Mouse (Mus musculus) heart, embryonic 16.5 days (tissue): Measurements from ENCODE around the gene Rai1. TPM values are rescaled to one million over a fixed set of nuclear protein-coding genes. Genes with fewer than 3 reads are reported as not detected.

Experiments used
- ATAC-seq: fragments of 200-750 bp; cut with Nextera tagmentation; replicated peaks from 2 replicates; pipeline ENCODE4 v1.8.0; 2017; ENCODE audit warnings: moderate number of reproducible peaks; ENCODE audit not compliant: insufficient read depth, low FRiP score; ENCODE audit errors: extremely low read depth
- H3K27ac ChIP-seq: fragments of 300-500 bp; sonication (generic); 2 replicates; pipeline ENCODE4 v1.5.1; 2014; ENCODE audit warnings: mild to moderate bottlenecking, low read length, control low read depth, moderate library complexity
- H3K27me3 ChIP-seq: fragments of 300-500 bp; sonication (generic); 2 replicates; pipeline ENCODE4 v1.6.1; 2014; ENCODE audit warnings: low read length, mixed read lengths; ENCODE audit not compliant: control insufficient read depth, insufficient read depth
- H3K36me3 ChIP-seq: fragments of 300-500 bp; sonication (generic); 2 replicates; pipeline ENCODE4 v1.6.1; 2014; ENCODE audit not compliant: control insufficient read depth, insufficient read depth
- H3K4me1 ChIP-seq: fragments of 300-500 bp; sonication (generic); 2 replicates; pipeline ENCODE4 v1.6.1; 2014; ENCODE audit warnings: low read length, mixed read lengths; ENCODE audit not compliant: control insufficient read depth, insufficient read depth
- H3K4me2 ChIP-seq: fragments of 300-500 bp; sonication (generic); 2 replicates; pipeline ENCODE4 v1.6.1; 2014; ENCODE audit warnings: low read depth, mild to moderate bottlenecking, control low read depth, low read length
- H3K4me3 ChIP-seq: fragments of 300-500 bp; sonication (generic); 2 replicates; pipeline ENCODE4 v1.5.1; 2014; ENCODE audit warnings: mild to moderate bottlenecking, control low read depth, low read length
- H3K9ac ChIP-seq: fragments of 300-500 bp; sonication (generic); 2 replicates; pipeline ENCODE4 v1.6.1; 2014; ENCODE audit warnings: low read length, control low read depth
- H3K9me3 ChIP-seq: fragments of 300-500 bp; sonication (generic); replicated peaks from 2 replicates; pipeline ENCODE4 v1.6.1; 2016; ENCODE audit warnings: low read length; ENCODE audit not compliant: control insufficient read depth
- WGBS: fragments of 180-500 bp; shearing (Covaris S2); extraction: QIAGEN DNeasy Blood & Tissue Kit; methylation state at CpG from one replicate; pipeline ENCODE4 v1.1.7; 2014; 5-methylcytosine and 5-hydroxymethylcytosine counted together
- polyA plus RNA-seq: library from polyadenylated mRNA; unstranded; fragments of >200 nt; fragmentation: Nextera tagmentation; extraction: Ambion mirVana; gene quantifications from 2 replicates; pipeline ENCODE4 v1.2.1, GENCODE M21; 2015

The Rai1 gene
- polyA plus RNA-seq, 1 experiment from 2014 or later, result 15.7 TPM

DNA sequence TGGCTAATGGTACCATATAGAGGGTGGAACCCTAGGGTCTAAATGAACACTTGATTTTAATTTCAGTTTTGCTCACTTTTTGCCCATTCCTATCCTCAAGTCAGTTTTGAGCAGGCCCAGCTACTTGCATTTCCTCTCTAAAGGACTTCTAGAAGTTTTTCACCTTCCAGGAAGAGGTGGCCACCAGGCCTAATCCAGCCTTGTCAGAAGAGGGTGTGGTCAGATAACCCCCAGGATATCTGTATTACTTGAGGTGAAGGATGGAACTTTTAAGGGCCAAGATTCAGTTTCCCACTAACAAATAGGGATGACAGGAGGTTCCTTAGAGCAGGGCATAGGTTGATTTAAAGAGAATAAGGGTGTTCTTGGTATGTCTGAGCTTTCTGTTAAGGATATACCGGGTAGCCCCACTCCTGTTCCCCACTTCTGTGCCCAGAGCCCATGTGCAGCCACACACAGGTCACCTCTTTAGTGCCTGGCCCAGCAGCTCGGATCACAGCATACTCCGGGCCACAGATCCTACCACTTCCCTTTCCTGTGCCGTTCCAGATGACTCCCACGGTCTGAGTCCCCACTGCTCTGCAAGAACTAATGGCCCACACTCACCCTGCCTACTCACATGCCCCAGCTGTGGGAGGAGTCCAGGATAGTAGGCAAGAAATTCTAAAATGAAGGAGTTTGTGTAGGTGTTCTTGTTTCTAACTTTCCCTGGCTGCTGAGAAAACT lies 14.0 kb upstream of the Rai1 start:
- H3K27me3 ChIP-seq, result no peaks in the 10 kb centered on the region
- H3K27ac ChIP-seq, result no peak overlapping the region
- WGBS, result 58% methylated on average over 5 of the region's 5 CpGs
- no peaks in the 10 kb centered on the region for H3K36me3 ChIP-seq
- H3K4me1 ChIP-seq, result peaks cover 27% of the 10 kb centered on the region
- no peak overlapping the region for H3K9ac ChIP-seq
- no peaks in the 10 kb centered on the region for H3K9me3 ChIP-seq
- H3K4me2 ChIP-seq, result no peak overlapping the region
- ATAC-seq, result 0 out of 2 replicates have a peak, but pooled peaks have one; percentile 25
- H3K4me3 ChIP-seq, result no peak overlapping the region

GRCm38 (mm10) chr11:60091422-60091761 lies 13.4 kb upstream of the Rai1 start:
- no peak for ATAC-seq
- peaks cover 32% of the 10 kb centered on the region for H3K4me1 ChIP-seq
- no peak overlapping the region for H3K4me3 ChIP-seq
- no peak overlapping the region for H3K9ac ChIP-seq
- H3K9me3 ChIP-seq, result no peaks in the 10 kb centered on the region
- no peaks in the 10 kb centered on the region for H3K36me3 ChIP-seq
- no peak overlapping the region for H3K27ac ChIP-seq
- no peak overlapping the region for H3K4me2 ChIP-seq
- WGBS, result 67% methylated on average over 7 of the region's 7 CpGs
- H3K27me3 ChIP-seq, result no peaks in the 10 kb centered on the region

DNA sequence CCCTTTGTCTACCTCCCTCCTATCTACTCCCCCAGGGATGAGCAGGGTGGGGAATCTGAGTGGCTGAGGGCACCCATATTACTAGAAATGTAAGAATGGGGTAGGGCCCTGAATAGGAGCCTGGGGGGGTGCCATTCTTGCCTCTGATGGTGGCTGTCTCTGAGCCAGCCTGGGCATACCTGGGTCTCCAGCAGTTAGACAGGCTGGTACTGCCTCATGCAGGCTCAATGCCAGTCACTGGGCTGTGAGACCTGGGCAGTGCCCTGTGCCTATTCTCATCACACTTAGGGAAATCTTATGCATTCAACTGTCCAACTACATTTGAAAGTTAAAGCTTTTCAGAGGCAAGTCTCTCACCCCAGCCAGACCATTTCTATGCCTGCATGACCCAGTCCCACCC lies 11.6 kb upstream of the Rai1 start:
- Histone ChIP-seq H3K27me3 (no peaks in the 10 kb centered on the region), H3K9me3 (no peaks in the 10 kb centered on the region), H3K27ac (no peak overlapping the region), H3K4me1 (peaks cover 32% of the 10 kb centered on the region), H3K4me2 (no peak overlapping the region), H3K36me3 (no peaks in the 10 kb centered on the region), H3K4me3 (no peak overlapping the region), H3K9ac (no peak overlapping the region)
- ATAC-seq, result no peak

DNA sequence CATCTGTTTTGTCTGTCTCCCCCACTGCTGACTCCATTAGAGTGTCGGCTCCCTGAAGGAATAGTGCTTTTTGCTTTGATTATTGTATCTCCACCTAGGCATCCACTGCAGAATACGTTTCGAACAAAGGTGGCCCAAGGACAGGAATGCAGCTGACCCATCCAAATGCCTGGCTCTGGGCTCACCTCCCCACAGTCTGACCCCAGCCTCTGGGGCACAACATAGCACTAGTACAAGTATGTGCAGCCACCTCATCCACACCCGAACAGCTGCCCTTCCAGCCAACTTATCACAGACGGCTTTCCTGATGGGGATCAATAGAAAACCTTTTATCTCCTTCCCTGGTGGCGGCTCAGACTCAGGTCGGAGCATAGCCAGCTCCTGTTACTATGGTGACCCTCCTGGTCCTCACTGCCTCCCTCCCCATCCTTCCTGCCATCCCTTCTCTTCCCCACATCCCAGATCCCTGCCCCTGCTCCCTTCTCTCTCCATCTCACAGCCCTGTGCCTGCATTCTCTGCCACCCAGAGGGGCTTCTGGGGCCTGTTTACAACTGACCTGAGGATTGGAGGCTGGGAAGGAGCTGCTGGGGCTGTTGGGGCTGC lies 10.7 kb upstream of the Rai1 start:
- Histone ChIP-seq H3K27ac (no peak overlapping the region), H3K4me1 (peaks cover 32% of the 10 kb centered on the region), H3K36me3 (no peaks in the 10 kb centered on the region), H3K27me3 (no peaks in the 10 kb centered on the region), H3K9ac (no peak overlapping the region), H3K4me2 (no peak overlapping the region), H3K4me3 (no peak overlapping the region), H3K9me3 (no peaks in the 10 kb centered on the region)
- WGBS, result 45% methylated on average over 7 of the region's 7 CpGs
- ATAC-seq, result no peak

DNA sequence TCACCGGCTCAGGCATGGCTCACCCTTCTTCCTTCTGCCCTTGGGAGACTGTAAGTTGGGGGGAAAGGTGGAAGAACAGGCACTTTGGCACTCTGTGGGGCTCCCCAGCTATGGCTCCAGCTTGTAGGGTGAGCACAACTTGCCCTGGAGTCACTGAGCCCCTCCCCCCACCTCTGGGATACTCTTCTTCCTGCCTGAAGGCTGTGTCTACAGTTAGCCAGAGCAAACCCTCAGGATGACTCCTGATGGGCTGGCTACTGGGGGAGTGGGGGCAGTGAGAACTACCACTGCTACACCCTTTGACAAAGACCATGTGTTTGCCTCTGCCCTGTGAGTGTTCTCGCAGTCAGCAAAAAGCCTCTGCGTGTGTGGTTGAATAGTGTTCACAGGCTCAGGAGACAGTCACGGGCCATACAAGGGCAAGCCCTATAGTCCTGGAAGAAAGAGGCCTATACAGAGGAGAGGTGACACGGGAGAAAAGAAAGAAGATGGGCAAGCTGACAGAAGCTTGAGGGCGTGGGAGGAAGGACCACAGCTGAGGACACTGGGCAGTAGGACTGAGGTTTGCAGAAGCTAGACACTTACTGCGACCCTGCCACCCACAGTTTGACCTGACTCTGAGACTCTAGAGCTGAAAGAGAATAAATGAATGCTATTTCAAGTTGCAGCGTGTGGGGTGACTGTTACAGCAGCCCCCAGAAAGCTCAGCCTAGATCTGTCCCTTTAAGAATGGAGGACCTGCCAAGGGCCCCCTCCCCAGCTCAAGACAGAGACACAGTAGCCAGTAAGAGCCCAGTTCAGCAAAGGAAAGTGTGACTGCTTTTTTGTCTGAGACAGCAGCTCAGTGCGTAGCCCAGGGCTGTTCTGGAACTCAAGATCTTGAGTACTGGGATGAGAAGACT lies 9.7 kb upstream of the Rai1 start:
- no peak overlapping the region for H3K4me2 ChIP-seq
- H3K9me3 ChIP-seq, result no peaks in the 10 kb centered on the region
- no peaks in the 10 kb centered on the region for H3K36me3 ChIP-seq
- ATAC-seq, result 0 out of 2 replicates have a peak, but pooled peaks have one; percentile 14
- no peaks in the 10 kb centered on the region for H3K27me3 ChIP-seq
- H3K4me1 ChIP-seq, result peaks cover 36% of the 10 kb centered on the region
- no peak overlapping the region for H3K27ac ChIP-seq
- H3K9ac ChIP-seq, result peak overlapping the region; percentile 0; the same call in 1 of the 2 replicates
- H3K4me3 ChIP-seq, result no peak overlapping the region
- 56% methylated on average over 9 of the region's 9 CpGs for WGBS

DNA sequence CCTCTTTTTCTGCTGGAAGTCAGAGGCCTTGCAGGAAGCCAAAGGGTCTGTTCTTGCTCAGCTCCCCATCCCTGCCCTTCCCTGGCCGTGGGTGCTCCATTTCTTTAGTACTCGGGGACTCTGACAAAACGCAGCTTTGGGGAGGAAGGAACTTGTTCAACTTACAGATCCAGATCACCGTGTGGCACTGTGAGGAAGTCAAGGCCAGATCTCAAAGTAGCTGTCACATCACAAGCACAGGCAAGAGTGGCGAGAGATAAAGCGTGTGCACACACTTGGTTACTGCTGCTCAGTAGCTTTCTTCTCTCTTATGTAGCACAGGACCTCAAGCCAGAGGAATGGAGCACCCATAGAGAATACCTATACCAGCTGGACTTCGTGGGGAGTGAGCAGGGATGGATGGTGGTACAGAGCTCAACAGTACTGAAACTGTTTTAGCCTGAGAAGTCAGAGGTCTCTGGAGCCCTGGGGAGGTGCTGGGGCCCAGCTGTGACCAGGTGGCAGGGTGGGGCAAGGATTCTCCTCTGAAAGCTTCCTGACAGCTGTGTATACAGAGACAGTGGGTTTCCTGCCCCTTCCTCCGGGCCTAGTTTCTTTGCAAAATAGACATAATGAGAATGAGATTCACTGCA lies 5.1 kb upstream of the Rai1 start:
- WGBS, result 41% methylated on average over 8 of the region's 8 CpGs
- H3K4me1 ChIP-seq, result peaks cover 36% of the 10 kb centered on the region
- ATAC-seq, result no peak
- no peak overlapping the region for H3K4me3 ChIP-seq
- H3K4me2 ChIP-seq, result no peak overlapping the region
- no peaks in the 10 kb centered on the region for H3K27me3 ChIP-seq
- no peaks in the 10 kb centered on the region for H3K36me3 ChIP-seq
- no peaks in the 10 kb centered on the region for H3K9me3 ChIP-seq
- H3K9ac ChIP-seq, result no peak overlapping the region
- peak overlapping the region; percentile 42; the same call in 1 of the 2 replicates for H3K27ac ChIP-seq

GRCm38 (mm10) chr11:60100827-60101555 lies 3.8 kb upstream of the Rai1 start:
- peak overlapping the region; percentile 61 for H3K27ac ChIP-seq
- no peaks in the 10 kb centered on the region for H3K9me3 ChIP-seq
- no peaks in the 10 kb centered on the region for H3K36me3 ChIP-seq
- H3K4me3 ChIP-seq, result no peak overlapping the region
- WGBS, result 63% methylated on average over 4 of the region's 4 CpGs
- H3K4me2 ChIP-seq, result no peak overlapping the region
- H3K4me1 ChIP-seq, result peaks cover 29% of the 10 kb centered on the region
- H3K9ac ChIP-seq, result no peak overlapping the region; the same call in 1 of the 2 replicates
- H3K27me3 ChIP-seq, result no peaks in the 10 kb centered on the region
- ATAC-seq, result no peak

GRCm38 (mm10) chr11:60101986-60102385 lies 2.8 kb upstream of the Rai1 start:
- H3K27me3 ChIP-seq, result no peaks in the 10 kb centered on the region
- ATAC-seq, result no peak
- WGBS, result 82% methylated on average over 4 of the region's 4 CpGs
- no peak overlapping the region for H3K27ac ChIP-seq
- H3K4me3 ChIP-seq, result no peak overlapping the region
- no peak overlapping the region for H3K9ac ChIP-seq
- no peaks in the 10 kb centered on the region for H3K9me3 ChIP-seq
- H3K36me3 ChIP-seq, result no peaks in the 10 kb centered on the region
- H3K4me2 ChIP-seq, result no peak overlapping the region
- peaks cover 29% of the 10 kb centered on the region for H3K4me1 ChIP-seq
